Mouse (Mus musculus) liver, embryonic 12.5 days (tissue): ENCODE measurements around the gene Kcnj9. TPM values are rescaled to one million over a fixed set of nuclear protein-coding genes. Genes with fewer than 3 reads are reported as not detected.

Source experiments
- ATAC-seq: fragments of 200-750 bp; cut with Nextera tagmentation; 2 replicates; pipeline ENCODE4 v1.8.0; 2017; ENCODE audit warnings: moderate number of reproducible peaks, mild to moderate bottlenecking, moderate library complexity
- H3K27ac ChIP-seq: fragments of 300-500 bp; sonication (generic); 2 replicates; pipeline ENCODE4 v1.5.1; 2016; ENCODE audit warnings: mild to moderate bottlenecking
- H3K27me3 ChIP-seq: fragments of 300-500 bp; sonication (generic); replicated peaks from 2 replicates; pipeline ENCODE4 v1.6.1; 2016; ENCODE audit warnings: mild to moderate bottlenecking, moderate library complexity
- H3K36me3 ChIP-seq: fragments of 300-500 bp; sonication (generic); 2 replicates; pipeline ENCODE4 v1.6.1; 2016; ENCODE audit warnings: mild to moderate bottlenecking, moderate library complexity
- H3K4me1 ChIP-seq: fragments of 300-500 bp; sonication (generic); 2 replicates; pipeline ENCODE4 v1.6.1; 2016
- H3K4me2 ChIP-seq: fragments of 300-500 bp; sonication (generic); 2 replicates; pipeline ENCODE4 v1.6.1; 2016; ENCODE audit warnings: mild to moderate bottlenecking, moderate library complexity
- H3K4me3 ChIP-seq: fragments of 300-500 bp; sonication (generic); 2 replicates; pipeline ENCODE4 v1.5.1; 2016; ENCODE audit warnings: mild to moderate bottlenecking, moderate library complexity
- H3K9ac ChIP-seq: fragments of 300-500 bp; sonication (generic); 2 replicates; pipeline ENCODE4 v1.6.1; 2016; ENCODE audit warnings: mild to moderate bottlenecking, moderate library complexity
- H3K9me3 ChIP-seq: fragments of 300-500 bp; sonication (generic); replicated peaks from 2 replicates; pipeline ENCODE4 v1.6.1; 2016; ENCODE audit warnings: mild to moderate bottlenecking, moderate library complexity
- WGBS: fragments of 180-500 bp; shearing (Covaris S2); methylation state at CpG from one replicate; pipeline ENCODE4 v1.1.7; 2016; ENCODE audit not compliant: insufficient replicate concordance; 5-methylcytosine and 5-hydroxymethylcytosine counted together
- polyA plus RNA-seq: library from polyadenylated mRNA; unstranded; fragments of >200 nt; fragmentation: Nextera tagmentation; extraction: Ambion mirVana; gene quantifications from 2 replicates; pipeline ENCODE4 v1.2.1, GENCODE M21; 2016

Kcnj9 gene
- polyA plus RNA-seq, 1 experiment from 2014 or later: not detected

DNA sequence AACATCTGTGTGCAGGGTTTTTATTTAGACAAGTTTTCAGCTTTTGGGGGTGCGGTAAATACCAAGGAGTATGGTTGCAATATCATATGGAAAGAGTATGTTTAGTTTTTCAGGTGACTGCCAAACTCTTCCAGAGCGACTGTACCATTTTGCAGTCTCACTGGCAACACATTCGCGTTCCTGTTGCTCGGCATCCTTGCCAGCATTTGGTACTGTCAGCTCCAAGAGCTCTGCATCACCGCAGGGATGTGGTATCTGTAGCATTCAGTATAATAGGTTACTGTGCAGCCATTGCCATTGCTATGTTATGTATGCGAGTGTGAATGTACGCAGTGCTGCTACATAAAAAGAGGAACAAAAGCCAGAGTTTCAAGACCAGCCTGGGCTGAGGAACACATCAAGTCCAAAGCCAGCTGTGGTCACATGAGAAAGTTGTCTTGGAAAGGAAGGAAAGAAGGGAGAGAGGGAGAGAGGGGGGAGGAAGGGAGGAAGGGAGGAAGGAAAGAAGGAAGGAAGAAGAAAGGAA lies 2.4 kb upstream of the Kcnj9 start:
- 0 out of 2 replicates have a peak, but pooled peaks cover under 1% of the 10 kb centered on the region for H3K4me1 ChIP-seq
- H3K4me3 ChIP-seq: no peak overlapping the region
- no peak overlapping the region for H3K9ac ChIP-seq
- no peaks in the 10 kb centered on the region for H3K36me3 ChIP-seq
- H3K9me3 ChIP-seq: no peaks in the 10 kb centered on the region
- H3K27me3 ChIP-seq: peaks cover 94% of the 10 kb centered on the region
- ATAC-seq: no peak
- WGBS: 49% methylated on average over 8 of the region's 8 CpGs
- no peak overlapping the region for H3K27ac ChIP-seq
- H3K4me2 ChIP-seq: no peak overlapping the region

GRCm38 (mm10) chr1:172329616-172330015 lies 498 bp upstream of the Kcnj9 start:
- H3K4me1 ChIP-seq: peaks cover 9% of the 10 kb centered on the region
- WGBS: 56% methylated on average over 6 of the region's 6 CpGs
- no peak overlapping the region for H3K4me2 ChIP-seq
- H3K9me3 ChIP-seq: no peaks in the 10 kb centered on the region
- no peaks in the 10 kb centered on the region for H3K36me3 ChIP-seq
- peaks cover 94% of the 10 kb centered on the region for H3K27me3 ChIP-seq
- H3K27ac ChIP-seq: no peak overlapping the region
- no peak overlapping the region for H3K4me3 ChIP-seq
- no peak for ATAC-seq
- H3K9ac ChIP-seq: no peak overlapping the region

- Histone ChIP-seq H3K4me3 (no peak overlapping the region), H3K4me1 (peaks cover 9% of the 10 kb centered on the region), H3K4me2 (no peak overlapping the region), H3K27ac (no peak overlapping the region), H3K9me3 (no peaks in the 10 kb centered on the region), H3K36me3 (no peaks in the 10 kb centered on the region), H3K27me3 (peaks cover 94% of the 10 kb centered on the region), H3K9ac (no peak overlapping the region)
- no peak for ATAC-seq
- WGBS: 55% methylated on average over 7 of the region's 7 CpGs
Observed at GRCm38 (mm10) chr1:172328461-172328860, 657 bp downstream of the Kcnj9 start.

GRCm38 (mm10) chr1:172328041-172328440 lies 1.1 kb downstream of the Kcnj9 start:
- no peak for ATAC-seq
- H3K9me3 ChIP-seq: no peaks in the 10 kb centered on the region

DNA sequence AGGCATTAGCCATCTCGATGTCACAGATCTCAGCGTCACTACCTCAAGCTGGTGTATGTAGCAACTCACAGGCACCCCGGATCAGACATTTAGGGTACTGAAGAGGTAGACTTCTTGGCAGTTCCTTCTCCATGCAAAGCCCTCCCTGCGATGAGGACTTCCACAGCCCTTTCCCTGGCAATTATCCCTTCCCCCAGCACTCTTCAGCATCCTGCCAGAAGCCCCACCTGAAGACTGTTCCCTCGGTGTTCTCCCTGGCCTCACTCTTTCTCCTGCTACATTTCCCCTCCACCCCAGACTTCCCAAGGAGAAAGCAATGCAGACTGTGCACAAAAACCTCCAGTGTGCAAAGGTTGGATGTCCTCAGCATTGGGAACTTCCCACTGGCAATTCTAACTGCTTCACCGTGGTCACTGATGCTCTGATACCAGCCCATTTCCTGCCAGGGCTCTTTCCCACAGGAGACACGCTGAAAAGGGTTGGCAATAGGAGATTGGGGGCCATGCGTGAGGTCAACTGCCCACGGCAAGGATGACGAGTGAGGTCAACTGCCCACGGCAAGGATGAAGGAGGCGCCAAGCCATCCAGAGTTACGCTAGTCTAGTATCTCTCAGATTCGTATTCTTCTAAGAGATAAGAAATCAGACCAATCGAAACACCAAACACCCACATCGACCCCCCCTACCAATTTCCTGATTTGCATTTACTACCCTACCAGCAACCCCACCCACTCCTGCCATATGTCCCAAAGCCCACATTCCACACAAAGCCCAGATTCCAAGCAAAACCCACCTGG lies 1.7 kb downstream of the Kcnj9 start:
- H3K9me3 ChIP-seq: no peaks in the 10 kb centered on the region
- no peak for ATAC-seq
- H3K4me1 ChIP-seq: peaks cover 9% of the 10 kb centered on the region
- no peaks in the 10 kb centered on the region for H3K36me3 ChIP-seq
- no peak overlapping the region for H3K9ac ChIP-seq
- WGBS: 58% methylated on average over 16 of the region's 16 CpGs
- peaks cover 92% of the 10 kb centered on the region for H3K27me3 ChIP-seq
- no peak overlapping the region for H3K4me2 ChIP-seq
- no peak overlapping the region for H3K27ac ChIP-seq
- no peak overlapping the region for H3K4me3 ChIP-seq

More at GRCm38 (mm10) chr1:172328041-172328440, 1.1 kb downstream of the Kcnj9 start:
- 63% methylated on average over 3 of the region's 3 CpGs for WGBS
- Histone ChIP-seq H3K4me3 (no peak overlapping the region), H3K36me3 (no peaks in the 10 kb centered on the region), H3K4me1 (peaks cover 9% of the 10 kb centered on the region), H3K9ac (no peak overlapping the region), H3K27ac (no peak overlapping the region), H3K4me2 (no peak overlapping the region), H3K27me3 (peaks cover 92% of the 10 kb centered on the region)

DNA sequence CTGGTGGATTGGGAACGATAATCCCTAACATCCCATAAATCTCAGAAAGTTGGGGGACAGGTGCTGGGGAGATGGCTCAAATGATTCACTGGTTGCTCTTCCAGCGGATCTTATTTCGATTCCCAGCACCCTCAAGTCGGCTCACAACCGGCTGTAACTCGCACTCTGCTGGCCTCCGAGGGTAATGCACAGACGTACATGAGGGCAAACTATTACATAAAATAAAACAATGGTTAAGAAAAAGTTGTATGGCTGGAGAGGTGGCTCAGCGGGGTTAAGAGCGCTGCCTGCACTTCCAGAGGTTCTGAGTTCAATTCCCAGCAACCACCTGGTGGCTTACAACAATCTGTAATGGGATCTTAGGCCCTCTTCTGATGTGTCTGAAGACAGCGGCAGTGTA lies 2.4 kb downstream of the Kcnj9 start:
- Histone ChIP-seq H3K4me2 (peak overlapping the region; percentile 64), H3K4me3 (peak overlapping the region; percentile 43; the same call in 1 of the 2 replicates), H3K27me3 (peaks cover 97% of the 10 kb centered on the region), H3K27ac (no peak overlapping the region), H3K9me3 (no peaks in the 10 kb centered on the region), H3K36me3 (no peaks in the 10 kb centered on the region), H3K9ac (no peak overlapping the region), H3K4me1 (peaks cover 9% of the 10 kb centered on the region)
- WGBS: 37% methylated on average over 11 of the region's 11 CpGs
- no peak for ATAC-seq

DNA sequence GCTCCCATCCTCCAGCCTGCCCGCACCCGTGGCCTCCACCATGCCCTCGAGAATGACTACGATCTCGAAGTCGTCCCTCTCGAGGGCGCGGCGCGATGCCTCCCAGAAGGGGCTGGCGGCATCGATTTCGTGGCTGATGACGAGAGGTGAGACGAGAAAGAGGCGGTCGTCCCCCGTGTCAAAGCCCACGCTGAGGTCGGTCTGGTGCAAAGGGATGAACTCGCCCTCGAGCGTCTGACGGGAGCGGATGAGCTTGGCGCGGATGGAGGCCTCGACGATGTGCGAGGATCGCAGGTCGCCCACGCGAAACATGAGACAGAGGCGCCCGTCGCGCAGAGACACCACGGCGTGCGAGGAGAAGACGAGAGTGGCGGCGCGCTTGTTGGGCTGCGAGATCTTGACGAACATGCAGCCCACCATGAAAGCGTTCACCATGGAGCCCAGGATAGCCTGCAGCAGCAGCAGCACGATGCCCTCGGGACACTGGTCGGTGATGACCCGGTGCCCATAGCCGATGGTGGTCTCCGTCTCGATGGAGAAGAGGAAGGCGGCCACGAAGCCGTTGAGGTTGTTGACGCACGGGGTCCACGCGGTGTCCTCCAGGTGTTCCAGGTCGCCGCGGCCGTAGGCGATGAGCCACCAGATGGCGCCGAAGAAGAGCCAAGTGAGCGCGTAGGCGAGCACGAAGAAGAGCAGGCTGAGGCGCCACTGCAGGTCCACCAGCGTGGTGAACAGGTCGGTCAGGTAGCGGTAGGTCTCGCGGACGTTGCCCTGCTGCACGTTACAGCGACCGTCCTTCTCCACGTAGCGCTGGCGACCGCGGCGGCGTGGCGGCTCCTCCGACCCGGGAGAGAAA lies 3.2 kb downstream of the Kcnj9 start:
- H3K4me2 ChIP-seq: peak overlapping the region; percentile 64
- 0 out of 2 replicates have a peak, but pooled peaks cover under 1% of the 10 kb centered on the region for H3K36me3 ChIP-seq
- 15% methylated on average over 94 of the region's 94 CpGs for WGBS
- no peaks in the 10 kb centered on the region for H3K9me3 ChIP-seq
- peaks cover 92% of the 10 kb centered on the region for H3K27me3 ChIP-seq
- H3K4me3 ChIP-seq: peak overlapping the region; percentile 43
- no peak overlapping the region for H3K9ac ChIP-seq
- peaks cover 9% of the 10 kb centered on the region for H3K4me1 ChIP-seq
- H3K27ac ChIP-seq: no peak overlapping the region
- ATAC-seq: no peak

DNA sequence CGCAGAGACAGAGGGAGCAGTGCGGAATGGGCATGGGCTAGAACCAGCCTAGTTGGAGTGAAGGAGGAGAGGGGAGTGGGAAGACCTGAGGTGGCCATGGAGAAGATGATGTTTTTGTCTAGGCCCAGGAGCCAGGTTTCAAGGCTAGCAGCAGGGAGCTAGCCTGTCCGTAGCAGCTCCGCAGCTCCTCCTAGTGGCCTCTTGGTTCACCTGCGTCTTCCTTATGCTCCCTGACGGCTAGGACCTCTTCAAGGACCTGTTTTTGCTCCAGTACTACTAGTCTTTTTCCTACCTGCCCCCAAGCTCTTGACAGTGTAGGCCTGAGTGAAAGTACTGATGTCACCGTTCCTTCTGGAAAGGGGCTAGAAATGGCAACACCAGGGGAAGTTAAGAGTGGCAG lies 4.4 kb downstream of the Kcnj9 start:
- Histone ChIP-seq H3K4me2 (no peak overlapping the region), H3K27me3 (peaks cover 80% of the 10 kb centered on the region), H3K4me1 (peaks cover 9% of the 10 kb centered on the region), H3K36me3 (peaks cover 8% of the 10 kb centered on the region), H3K9me3 (no peaks in the 10 kb centered on the region), H3K9ac (no peak overlapping the region), H3K27ac (no peak overlapping the region), H3K4me3 (no peak overlapping the region)
- 9% methylated on average over 7 of the region's 7 CpGs for WGBS
- no peak for ATAC-seq

GRCm38 (mm10) chr1:172323801-172324359 lies 5.2 kb downstream of the Kcnj9 start:
- WGBS: 24% methylated on average over 6 of the region's 6 CpGs
- H3K9me3 ChIP-seq: no peaks in the 10 kb centered on the region
- H3K27me3 ChIP-seq: peaks cover 71% of the 10 kb centered on the region
- H3K9ac ChIP-seq: no peak overlapping the region
- H3K36me3 ChIP-seq: peaks cover 14% of the 10 kb centered on the region
- H3K4me3 ChIP-seq: no peak overlapping the region
- H3K4me2 ChIP-seq: no peak overlapping the region
- peaks cover 9% of the 10 kb centered on the region for H3K4me1 ChIP-seq
- ATAC-seq: no peak
- no peak overlapping the region for H3K27ac ChIP-seq

- 38% methylated on average over 5 of the region's 5 CpGs for WGBS
- ATAC-seq: no peak
- Histone ChIP-seq H3K27me3 (peaks cover 66% of the 10 kb centered on the region), H3K4me2 (no peak overlapping the region), H3K4me1 (peaks cover 9% of the 10 kb centered on the region), H3K4me3 (no peak overlapping the region), H3K9me3 (no peaks in the 10 kb centered on the region), H3K9ac (no peak overlapping the region), H3K36me3 (peaks cover 20% of the 10 kb centered on the region), H3K27ac (no peak overlapping the region)
Observed at GRCm38 (mm10) chr1:172323298-172323697, 5.8 kb downstream of the Kcnj9 start.

GRCm38 (mm10) chr1:172322725-172323124 lies 6.4 kb downstream of the Kcnj9 start:
- Histone ChIP-seq H3K27ac (no peak overlapping the region), H3K4me2 (no peak overlapping the region), H3K4me3 (no peak overlapping the region), H3K4me1 (peaks cover 9% of the 10 kb centered on the region), H3K36me3 (peaks cover 26% of the 10 kb centered on the region), H3K9me3 (no peaks in the 10 kb centered on the region), H3K27me3 (peaks cover 60% of the 10 kb centered on the region), H3K9ac (no peak overlapping the region)
- no peak for ATAC-seq
- WGBS: 52% methylated on average over 13 of the region's 13 CpGs
